Mouse (Mus musculus) MEL (cell line): ENCODE data around the gene Commd6. TPM values are rescaled to one million over a fixed set of nuclear protein-coding genes. Genes with fewer than 3 reads are reported as not detected.

Source experiments
- DNase-seq: peaks from one replicate; pipeline ENCODE4 v3.0.0; 2011; ENCODE audit warnings: low read depth, low spot score
- H3K27ac ChIP-seq: 2 replicates; pipeline ENCODE4 v1.5.1; 2012; ENCODE audit warnings: low read depth, mild to moderate bottlenecking, control low read depth, low read length, moderate library complexity; ENCODE audit not compliant: control insufficient read depth
- H3K27me3 ChIP-seq, 2 experiments: fragments of 150-350 bp in 1 of 2; sonication (generic) in 1 of 2; 2 replicates each; pipeline ENCODE4 v1.6.1; 2012; ENCODE audit warnings: low read length in 2 of 2, mild to moderate bottlenecking in 2 of 2, improper control_type of control experiment in 1 of 2, moderate library complexity in 1 of 2; ENCODE audit not compliant: insufficient read depth in 2 of 2, control insufficient read depth in 1 of 2
- H3K36me3 ChIP-seq, 2 experiments: 2 replicates each; pipeline ENCODE4 v1.6.1; 2012 to 2014; ENCODE audit warnings: low read length in 2 of 2, improper control_type of control experiment in 1 of 2, inconsistent platforms in 1 of 2, mild to moderate bottlenecking in 1 of 2; ENCODE audit not compliant: insufficient read depth in 2 of 2, control insufficient read depth in 1 of 2
- H3K4me1 ChIP-seq, 2 experiments: fragments of 150-350 bp in 1 of 2; sonication (generic) in 1 of 2; 2 replicates each; pipeline ENCODE4 v1.6.1; 2012; ENCODE audit warnings: low read length in 2 of 2, improper control_type of control experiment in 1 of 2, mild to moderate bottlenecking in 1 of 2; ENCODE audit not compliant: insufficient read depth in 2 of 2, control insufficient read depth in 1 of 2
- H3K4me3 ChIP-seq, 2 experiments: fragments of 150-350 bp in 1 of 2; sonication (generic) in 1 of 2; 2 replicates each; pipeline ENCODE4 v1.5.1; 2012; ENCODE audit warnings: low read depth in 2 of 2, low read length in 2 of 2, mild to moderate bottlenecking in 2 of 2, moderate library complexity in 2 of 2, control low read depth in 1 of 2, improper control_type of control experiment in 1 of 2; ENCODE audit not compliant: control insufficient read depth in 1 of 2, insufficient read depth in 1 of 2
- H3K79me2 ChIP-seq: 2 replicates; pipeline ENCODE4 v1.6.1; 2012; ENCODE audit warnings: mild to moderate bottlenecking, low read length, moderate library complexity; ENCODE audit not compliant: control insufficient read depth, poor library complexity, insufficient read depth
- H3K9ac ChIP-seq: 2 replicates; pipeline ENCODE4 v1.6.1; 2012; ENCODE audit warnings: low read depth, mild to moderate bottlenecking, control low read depth, low read length, moderate library complexity; ENCODE audit not compliant: control insufficient read depth, poor library complexity, severe bottlenecking
- H3K9me3 ChIP-seq: fragments of 150-350 bp; sonication (generic); replicated peaks from 2 replicates; pipeline ENCODE4 v1.6.1; 2012; ENCODE audit warnings: mild to moderate bottlenecking, low read length, improper control_type of control experiment, moderate library complexity; ENCODE audit not compliant: insufficient read depth
- BHLHE40 ChIP-seq: IDR thresholded peaks from 2 replicates; pipeline ENCODE4 v1.6.1; 2012; ENCODE audit warnings: low read depth, mild to moderate bottlenecking, inconsistent platforms, low read length, improper control_type of control experiment, borderline replicate concordance
- CHD2 ChIP-seq: IDR thresholded peaks from 2 replicates; pipeline ENCODE4 v1.6.1; 2011; ENCODE audit warnings: low read length, improper control_type of control experiment
- CTCF ChIP-seq, 3 experiments: IDR thresholded peaks in 2 of 3; conservative IDR thresholded peaks in 1 of 3; 2 replicates each; pipeline ENCODE4 v1.5.1; 2011 to 2012; ENCODE audit warnings: low read length in 3 of 3, low read depth in 2 of 3, mild to moderate bottlenecking in 2 of 3, improper control_type of control experiment in 1 of 3, inconsistent platforms in 1 of 3, mixed read lengths in 1 of 3, moderate library complexity in 1 of 3; ENCODE audit not compliant: control insufficient read depth in 1 of 3, insufficient read depth in 1 of 3, poor library complexity in 1 of 3, severe bottlenecking in 1 of 3
- E2F4 ChIP-seq: IDR thresholded peaks from 2 replicates; pipeline ENCODE4 v1.6.1; 2011; ENCODE audit warnings: low read depth, low read length, improper control_type of control experiment, borderline replicate concordance
- EP300 ChIP-seq, 2 experiments: IDR thresholded peaks; 2 replicates each; pipeline ENCODE4 v1.6.1; 2011; ENCODE audit warnings: improper control_type of control experiment in 2 of 2, low read length in 2 of 2, low read depth in 1 of 2, mild to moderate bottlenecking in 1 of 2
- GABPA ChIP-seq: IDR thresholded peaks from 2 replicates; pipeline ENCODE4 v1.6.1; 2012; ENCODE audit warnings: low read depth, mild to moderate bottlenecking, inconsistent platforms, low read length, improper control_type of control experiment, moderate library complexity
- HCFC1 ChIP-seq: IDR thresholded peaks from 2 replicates; pipeline ENCODE4 v1.6.1; 2012; ENCODE audit warnings: low read depth, mild to moderate bottlenecking, inconsistent platforms, low read length, improper control_type of control experiment, moderate library complexity
- JUND ChIP-seq: IDR thresholded peaks from 2 replicates; pipeline ENCODE4 v1.6.1; 2011; ENCODE audit warnings: low read depth, mild to moderate bottlenecking, improper control_type of control experiment, low read length
- KAT2A ChIP-seq: conservative IDR thresholded peaks from 2 replicates; pipeline ENCODE4 v1.6.1; 2012; ENCODE audit warnings: low read depth, low read length, improper control_type of control experiment, inconsistent platforms
- MEF2A ChIP-seq: IDR thresholded peaks from 2 replicates; pipeline ENCODE4 v1.6.1; 2014; ENCODE audit warnings: low read depth, mild to moderate bottlenecking, inconsistent platforms, low read length, improper control_type of control experiment; ENCODE audit not compliant: poor library complexity, insufficient replicate concordance, severe bottlenecking; ENCODE audit errors: extremely low read depth
- MYC ChIP-seq: IDR thresholded peaks from 2 replicates; pipeline ENCODE4 v1.6.1; 2011; ENCODE audit warnings: low read depth, mild to moderate bottlenecking, low read length, improper control_type of control experiment, moderate library complexity
- NELFE ChIP-seq: IDR thresholded peaks from 2 replicates; pipeline ENCODE4 v1.6.1; 2011; ENCODE audit warnings: low read depth, low read length, improper control_type of control experiment
- NRF1 ChIP-seq: IDR thresholded peaks from 2 replicates; pipeline ENCODE4 v1.6.1; 2014; ENCODE audit warnings: low read depth, mild to moderate bottlenecking, inconsistent platforms, low read length, improper control_type of control experiment, moderate library complexity; ENCODE audit not compliant: poor library complexity, insufficient read depth, severe bottlenecking
- POLR2AphosphoS2 ChIP-seq: IDR thresholded peaks from 2 replicates; pipeline ENCODE4 v1.6.1; 2011; ENCODE audit warnings: low read length, improper control_type of control experiment
- POLR2AphosphoS5 ChIP-seq: IDR thresholded peaks from 2 replicates; pipeline ENCODE4 v1.6.1; 2012; ENCODE audit warnings: low read depth, borderline replicate concordance, mild to moderate bottlenecking, inconsistent platforms, low read length, moderate library complexity, mixed read lengths
- RAD21 ChIP-seq: IDR thresholded peaks from 2 replicates; pipeline ENCODE4 v1.6.1; 2011; ENCODE audit warnings: mild to moderate bottlenecking, low read depth, low read length, improper control_type of control experiment
- SIN3A ChIP-seq: IDR thresholded peaks from 2 replicates; pipeline ENCODE4 v1.6.1; 2012; ENCODE audit warnings: low read length, improper control_type of control experiment, inconsistent platforms
- SMC3 ChIP-seq: IDR thresholded peaks from 2 replicates; pipeline ENCODE4 v1.6.1; 2011; ENCODE audit warnings: low read depth, low read length, improper control_type of control experiment
- TAL1 ChIP-seq: IDR thresholded peaks from 2 replicates; pipeline ENCODE4 v1.6.1; 2012; ENCODE audit warnings: mild to moderate bottlenecking, inconsistent platforms, low read length, moderate library complexity, mixed read lengths
- TBP ChIP-seq: IDR thresholded peaks from 2 replicates; pipeline ENCODE4 v1.8.0; 2011; ENCODE audit warnings: low read depth, low read length, improper control_type of control experiment
- TCF12 ChIP-seq: IDR thresholded peaks from 2 replicates; pipeline ENCODE4 v1.6.1; 2014; ENCODE audit warnings: low read depth, mild to moderate bottlenecking, inconsistent platforms, low read length, improper control_type of control experiment, moderate library complexity
- ZMIZ1 ChIP-seq: IDR thresholded peaks from 2 replicates; pipeline ENCODE4 v1.6.1; 2012; ENCODE audit warnings: low read depth, mild to moderate bottlenecking, inconsistent platforms, low read length, improper control_type of control experiment, moderate library complexity
- ZNF384 ChIP-seq: IDR thresholded peaks from 2 replicates; pipeline ENCODE4 v1.6.1; 2012; ENCODE audit warnings: low read depth, mild to moderate bottlenecking, inconsistent platforms, low read length, improper control_type of control experiment
- polyA plus RNA-seq, 2 experiments: library from polyadenylated mRNA; stranded (reverse) in 1 of 2; unstranded in 1 of 2; fragments of >175 nt in 1 of 2; fragments of >200 nt in 1 of 2; gene quantifications; 2 replicates each; pipeline versions ENCODE4 v1.2.1 to v1.2.4; 2012; ENCODE audit warnings: low replicate concordance in 2 of 2, low read depth in 1 of 2; ENCODE audit not compliant: insufficient read length in 2 of 2, insufficient read depth in 1 of 2, missing spikeins in 1 of 2
- total RNA-seq: library from RNA; depleted of rRNA; stranded (reverse); fragments of 300-350 nt; gene quantifications from 2 replicates; pipeline ENCODE4 v1.2.3, GENCODE M21; 2012

Gene Commd6
- total and polyA plus RNA-seq, 3 experiments: 57.3 to 61.2 TPM; not detected in 1

DNA sequence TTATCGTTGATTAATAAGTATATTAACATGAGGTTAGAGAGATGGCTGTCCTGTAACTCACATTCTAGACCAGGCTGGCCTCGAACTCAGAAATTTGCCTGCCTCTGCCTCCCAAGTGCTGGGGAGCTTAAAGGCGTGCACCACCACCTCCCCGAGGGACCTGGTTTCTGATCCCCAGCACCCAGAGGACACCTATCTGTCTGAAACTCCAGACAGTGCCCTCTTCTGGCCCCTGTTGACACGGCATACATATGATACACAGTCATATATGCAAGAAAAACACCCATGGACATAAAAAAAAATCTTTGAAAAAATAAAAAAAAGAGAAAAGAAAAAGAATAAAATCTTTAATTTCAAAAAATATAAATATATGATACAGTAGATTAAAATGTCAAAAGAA lies 22.8 kb downstream of the Commd6 start:
- H3K4me3 ChIP-seq: no peak overlapping the region
- H3K9me3 ChIP-seq: no peaks in the 10 kb centered on the region
- H3K27me3 ChIP-seq: no peaks in the 10 kb centered on the region; a peak in 1 of 4 replicates
- no peaks in the 10 kb centered on the region for H3K4me1 ChIP-seq
- H3K27ac ChIP-seq: no peak overlapping the region
- TF ChIP-seq CTCF (IDR thresholded peaks at IDR 0.05 in 2 of 3, conservative IDR thresholded peaks at IDR 0.05 in 1 of 3; ENCODE audit: control insufficient read depth in 1 of 3, insufficient read depth in 1 of 3, low read depth in 2 of 3, low read length in 3 of 3, poor library complexity in 1 of 3, severe bottlenecking in 1 of 3) (peak in 1 of 3 experiments; percentile 17; a peak in 1 of 6 replicates), SMC3 (peak; percentile 25), E2F4 (no peak)
- H3K36me3 ChIP-seq: no peaks in the 10 kb centered on the region
- no peak overlapping the region for H3K9ac ChIP-seq
- DNase-seq: peak; percentile 15
- no peaks in the 10 kb centered on the region for H3K79me2 ChIP-seq

GRCm38 (mm10) chr14:101616178-101616577 lies 24.3 kb downstream of the Commd6 start:
- Histone ChIP-seq H3K9ac (no peak overlapping the region), H3K4me1 (no peaks in the 10 kb centered on the region), H3K79me2 (no peaks in the 10 kb centered on the region), H3K27me3 (no peaks in the 10 kb centered on the region), H3K27ac (no peak overlapping the region), H3K9me3 (no peaks in the 10 kb centered on the region), H3K4me3 (no peak overlapping the region), H3K36me3 (no peaks in the 10 kb centered on the region)
- no peak for TF ChIP-seq TAL1
- TF ChIP-seq ZMIZ1: no peak
- no peak for TF ChIP-seq JUND
- TF ChIP-seq SMC3: no peak
- TF ChIP-seq ZNF384: no peak
- TF ChIP-seq RAD21: no peak
- no peak for TF ChIP-seq TBP
- TF ChIP-seq KAT2A: no peak
- no peak for TF ChIP-seq CHD2
- TF ChIP-seq POLR2AphosphoS2: no peak
- no peak for TF ChIP-seq MYC
- no peak for TF ChIP-seq BHLHE40
- no peak for TF ChIP-seq NELFE
- TF ChIP-seq NRF1: no peak
- no peak for TF ChIP-seq E2F4
- peak; percentile 9 for DNase-seq

- H3K9me3 ChIP-seq: no peaks in the 10 kb centered on the region
- H3K9ac ChIP-seq: no peak overlapping the region
- H3K4me1 ChIP-seq: no peaks in the 10 kb centered on the region
- no peaks in the 10 kb centered on the region for H3K36me3 ChIP-seq
- H3K4me3 ChIP-seq: no peak overlapping the region
- no peak overlapping the region for H3K27ac ChIP-seq
- no peaks in the 10 kb centered on the region for H3K79me2 ChIP-seq
- no peaks in the 10 kb centered on the region for H3K27me3 ChIP-seq
- DNase-seq: no peak
- TF ChIP-seq MEF2A: no peak
- no peak for TF ChIP-seq HCFC1
- TF ChIP-seq TAL1: no peak
- TF ChIP-seq POLR2AphosphoS5: no peak
- TF ChIP-seq ZNF384: no peak
- TF ChIP-seq TCF12: no peak
- TF ChIP-seq EP300 (IDR thresholded peaks at IDR 0.05; ENCODE audit: low read depth in 1 of 2, low read length in 2 of 2): no peak
- TF ChIP-seq GABPA: no peak
- no peak for TF ChIP-seq SIN3A
- no peak for TF ChIP-seq POLR2AphosphoS2
- no peak for TF ChIP-seq RAD21
- TF ChIP-seq NELFE: no peak
- TF ChIP-seq, all 39 proteins: peak for 0
These were observed 27.3 kb downstream of the Commd6 start for GRCm38 (mm10) chr14:101613206-101613605.
